Mouse (Mus musculus) ES-Bruce4 (cell line): ENCODE results near the gene H2afy2. TPM values are rescaled to one million over a fixed set of nuclear protein-coding genes. Genes with fewer than 3 reads are reported as not detected.

Experiments used
- H3K27ac ChIP-seq: 2 replicates; pipeline ENCODE4 v1.5.1; 2012; ENCODE audit warnings: low read length, inconsistent platforms; ENCODE audit not compliant: insufficient read depth
- H3K27me3 ChIP-seq: 2 replicates; pipeline ENCODE4 v1.6.1; 2012; ENCODE audit warnings: mild to moderate bottlenecking, low read length, inconsistent platforms; ENCODE audit not compliant: control insufficient read depth, poor library complexity, insufficient read depth, severe bottlenecking
- H3K36me3 ChIP-seq: 2 replicates; pipeline ENCODE4 v1.6.1; 2012; ENCODE audit warnings: inconsistent platforms, mild to moderate bottlenecking, low read length, moderate library complexity; ENCODE audit not compliant: control insufficient read depth, poor library complexity, insufficient read depth, severe bottlenecking
- H3K4me1 ChIP-seq: one replicate; pipeline ENCODE4 v1.8.1; 2011; ENCODE audit warnings: low read length; ENCODE audit not compliant: control insufficient read depth, insufficient read depth
- H3K4me3 ChIP-seq: 2 replicates; pipeline ENCODE4 v1.5.1; 2011; ENCODE audit warnings: low read depth, mild to moderate bottlenecking, low read length
- H3K9ac ChIP-seq: 2 replicates; pipeline ENCODE4 v1.6.1; 2012; ENCODE audit warnings: low read depth, mild to moderate bottlenecking, inconsistent platforms; ENCODE audit not compliant: poor library complexity, severe bottlenecking
- H3K9me3 ChIP-seq: replicated peaks from 2 replicates; pipeline ENCODE4 v1.6.1; 2012; ENCODE audit warnings: mild to moderate bottlenecking, low read length, inconsistent platforms; ENCODE audit not compliant: control insufficient read depth, poor library complexity, insufficient read depth, severe bottlenecking
- CTCF ChIP-seq: IDR thresholded peaks from one replicate; pipeline ENCODE4 v1.8.1; 2011; ENCODE audit warnings: low read depth, low read length
- EP300 ChIP-seq: IDR thresholded peaks from 2 replicates; pipeline ENCODE4 v1.6.1; 2011; ENCODE audit warnings: low read depth, low read length; ENCODE audit not compliant: insufficient read depth
- POLR2A ChIP-seq: IDR thresholded peaks from one replicate; pipeline ENCODE4 v1.8.1; 2011; ENCODE audit warnings: low read length; ENCODE audit not compliant: insufficient read depth
- polyA plus RNA-seq: library from polyadenylated mRNA; stranded (reverse); fragments of >200 nt; gene quantifications from 2 replicates; pipeline ENCODE4 v1.2.4, GENCODE M21; 2011; ENCODE audit warnings: low read depth; ENCODE audit not compliant: missing spikeins, insufficient read depth, insufficient read length

Gene H2afy2
- polyA plus RNA-seq, 1 experiment = 21.6 TPM

DNA sequence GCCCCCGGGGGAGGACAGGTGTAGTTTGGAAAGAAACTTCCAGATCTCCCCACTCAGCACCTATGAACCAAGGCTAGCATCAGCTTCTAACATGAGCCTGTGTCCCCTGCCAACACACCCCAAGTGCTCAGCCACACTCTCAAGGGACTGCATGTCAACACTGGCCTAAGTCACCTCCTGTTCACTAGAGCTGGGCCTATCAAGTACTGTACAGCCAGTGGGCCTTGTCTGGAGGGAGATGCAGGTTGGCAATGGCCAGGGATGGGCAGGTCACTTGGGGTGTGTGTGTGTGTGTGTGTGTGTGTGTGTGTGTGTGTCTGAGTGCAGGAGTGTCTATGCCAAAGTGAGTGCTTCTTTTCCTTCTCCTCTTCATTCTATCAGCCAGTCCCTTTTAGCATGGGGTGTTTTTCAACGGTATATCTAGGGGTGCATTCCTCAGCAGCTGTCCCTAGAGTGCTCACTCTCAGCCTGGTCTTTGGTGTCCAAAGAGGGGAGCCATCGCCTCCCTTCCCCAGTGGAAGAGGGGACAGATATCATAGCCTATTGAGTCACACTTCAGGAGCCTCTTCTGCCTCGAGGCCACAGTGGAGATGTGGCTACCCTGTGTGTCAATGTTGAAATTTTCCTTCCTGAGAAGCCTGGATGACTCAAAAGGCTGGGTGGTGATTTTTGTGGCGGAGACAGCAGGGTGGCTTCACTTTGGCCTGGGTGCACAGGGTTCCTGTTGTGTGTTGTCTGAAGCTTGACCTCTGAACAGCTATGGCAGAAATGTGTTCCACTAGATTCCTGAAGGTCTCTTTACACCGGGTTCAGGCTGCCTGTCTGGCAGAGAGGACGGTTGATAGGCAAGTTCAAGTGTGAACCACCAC is 67.7 kb downstream of the H2afy2 start:
- Histone ChIP-seq H3K27me3 (no peaks in the 10 kb centered on the region), H3K36me3 (no peaks in the 10 kb centered on the region), H3K9ac (0 out of 2 replicates have a peak overlapping the region, but pooled peaks have one; percentile 61), H3K9me3 (no peaks in the 10 kb centered on the region), H3K27ac (no peak overlapping the region), H3K4me1 (no peaks in the 10 kb centered on the region), H3K4me3 (no peak overlapping the region)
- no peak for TF ChIP-seq EP300
- TF ChIP-seq CTCF = no peak
- TF ChIP-seq POLR2A = no peak

DNA sequence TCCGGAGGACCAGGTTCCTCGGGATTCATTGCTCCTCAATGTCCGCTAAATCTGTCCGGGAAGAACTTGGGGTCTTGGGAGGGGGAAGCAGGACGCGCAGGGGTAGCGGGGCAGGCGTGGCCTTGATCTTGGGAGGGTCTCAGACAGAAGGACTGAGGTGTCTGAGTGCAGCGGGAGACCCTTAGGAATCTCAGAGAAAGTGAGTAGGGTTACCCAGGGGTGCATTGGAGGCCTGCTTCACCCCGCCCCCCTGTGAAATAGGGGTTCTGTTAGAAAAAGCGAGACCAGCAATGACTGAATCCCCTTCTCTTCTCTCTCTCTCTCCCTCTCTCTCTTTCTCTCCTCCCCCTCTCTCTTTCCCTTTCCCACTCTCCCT is 68.5 kb downstream of the H2afy2 start:
- Histone ChIP-seq H3K27me3 (no peaks in the 10 kb centered on the region), H3K27ac (no peak overlapping the region), H3K4me3 (peak overlapping the region; percentile 86), H3K9ac (peak overlapping the region; percentile 61), H3K4me1 (no peaks in the 10 kb centered on the region), H3K36me3 (no peaks in the 10 kb centered on the region), H3K9me3 (no peaks in the 10 kb centered on the region)
- no peak for TF ChIP-seq CTCF
- TF ChIP-seq POLR2A = no peak
- no peak for TF ChIP-seq EP300

DNA sequence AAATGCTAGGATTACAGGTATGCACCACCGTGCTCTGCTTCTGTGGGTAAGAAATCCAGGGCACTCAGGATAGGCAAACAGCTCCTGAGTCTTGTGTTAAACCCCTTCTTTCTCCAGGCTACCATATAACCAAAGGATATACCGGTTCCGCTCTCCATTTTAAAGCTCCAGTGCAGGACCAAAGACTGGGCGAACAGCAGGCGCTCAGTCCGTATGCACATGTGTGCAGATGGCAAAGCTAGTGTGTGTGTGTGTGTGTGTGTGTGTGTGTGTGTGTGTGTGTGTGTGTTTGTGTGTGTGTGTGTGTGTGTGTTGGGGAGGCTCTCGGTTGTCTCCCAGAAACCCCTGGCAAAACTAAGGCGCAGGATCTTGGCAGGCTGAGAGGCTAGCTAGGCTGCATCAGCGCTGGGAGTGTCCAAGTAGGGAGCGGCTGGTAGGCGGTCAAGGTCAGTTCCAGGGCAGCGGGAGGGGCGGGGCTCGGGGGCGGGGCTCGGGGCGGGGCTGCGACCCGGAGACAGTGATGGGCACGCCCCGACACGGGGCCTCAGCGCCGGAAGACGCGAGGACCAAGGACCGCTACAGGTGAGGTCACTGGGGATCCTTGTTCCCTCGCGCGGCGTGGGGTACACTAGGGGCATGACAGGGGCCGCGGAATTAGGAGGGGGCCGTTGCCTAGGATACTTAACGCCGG is 69.0 kb downstream of the H2afy2 start, which contains the start of gene Aifm2:
Aifm2 (plus strand) TSS at position 493 of the 691 bp plus-strand sequence.
- H3K36me3 ChIP-seq = no peaks in the 10 kb centered on the region
- H3K27me3 ChIP-seq = no peaks in the 10 kb centered on the region
- no peaks in the 10 kb centered on the region for H3K9me3 ChIP-seq
- H3K4me3 ChIP-seq = peak within 1 kb of the TSS; percentile 86
- no peaks in the 10 kb centered on the region for H3K4me1 ChIP-seq
- TF ChIP-seq CTCF (no peak), POLR2A (peak; percentile 40)
- H3K27ac ChIP-seq = no peak within 1 kb of the TSS
- H3K9ac ChIP-seq = peak within 1 kb of the TSS; percentile 61

DNA sequence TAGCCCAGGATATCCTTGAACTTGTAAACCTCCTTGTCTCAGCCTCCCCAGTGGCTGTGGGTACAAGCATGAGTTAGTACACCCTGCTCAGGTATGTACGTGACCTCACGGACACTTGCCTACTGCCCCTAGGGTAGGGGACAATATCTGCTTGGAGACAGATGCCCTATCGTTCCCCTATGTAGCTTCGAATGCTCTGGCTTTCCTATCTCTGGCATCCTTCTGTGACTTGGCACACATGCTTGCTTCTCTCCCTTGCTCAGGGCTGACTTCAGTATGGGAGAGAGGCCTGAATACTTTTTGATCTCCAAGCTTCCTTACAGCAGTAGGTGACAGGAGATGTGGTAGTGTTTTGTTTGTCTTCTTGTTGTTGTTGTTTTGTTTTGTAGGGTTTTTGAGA is 69.8 kb downstream of the H2afy2 start:
- H3K9ac ChIP-seq = no peak overlapping the region
- no peak overlapping the region for H3K4me3 ChIP-seq
- no peaks in the 10 kb centered on the region for H3K4me1 ChIP-seq
- H3K27me3 ChIP-seq = no peaks in the 10 kb centered on the region
- H3K27ac ChIP-seq = no peak overlapping the region
- H3K9me3 ChIP-seq = no peaks in the 10 kb centered on the region
- no peak for TF ChIP-seq CTCF
- TF ChIP-seq EP300 = no peak
- no peak for TF ChIP-seq POLR2A
- H3K36me3 ChIP-seq = no peaks in the 10 kb centered on the region

DNA sequence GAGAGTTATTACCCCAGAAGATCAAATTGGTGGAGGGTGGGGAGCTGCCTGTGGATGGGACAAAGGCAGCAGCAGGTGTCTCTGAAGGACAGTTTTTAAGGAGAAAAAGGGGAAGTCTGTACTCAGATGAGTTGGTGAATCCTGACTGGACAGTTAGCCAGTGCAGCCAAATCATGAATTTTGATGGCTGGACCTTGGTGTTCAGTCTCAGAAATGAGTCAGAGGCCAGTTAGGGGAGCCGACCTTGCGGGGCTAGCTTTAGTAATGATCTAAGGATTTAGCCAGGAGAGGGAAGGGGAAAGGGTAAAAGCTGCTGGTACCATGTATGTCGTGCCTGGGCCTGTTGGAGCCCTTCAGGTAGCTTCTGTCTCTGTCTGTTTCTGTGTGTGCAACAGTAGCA is 70.3 kb downstream of the H2afy2 start:
- Histone ChIP-seq H3K9ac (no peak overlapping the region), H3K4me3 (no peak overlapping the region), H3K9me3 (no peaks in the 10 kb centered on the region), H3K4me1 (no peaks in the 10 kb centered on the region), H3K36me3 (no peaks in the 10 kb centered on the region), H3K27ac (no peak overlapping the region), H3K27me3 (no peaks in the 10 kb centered on the region)
- TF ChIP-seq CTCF (no peak), POLR2A (no peak), EP300 (no peak)
